Mouse (Mus musculus): ENCODE data around the gene Zfp706. TPM values are rescaled to one million over a fixed set of nuclear protein-coding genes. Genes with fewer than 3 reads are reported as not detected.

Gene Zfp706
- polyA plus RNA-seq, 1 experiment from 2014 or later: 479 TPM

- H3K4me2 ChIP-seq (ENCODE audit: low read length): no peak overlapping the region
- no peak overlapping the region for H3K27ac ChIP-seq (ENCODE audit: low read length)
- H3K4me3 ChIP-seq (replicated peaks; ENCODE audit: low read length): no peak overlapping the region
- WGBS: 89% methylated on average over 4 of the region's 4 CpGs
- no peak overlapping the region for H3K9ac ChIP-seq (replicated peaks; ENCODE audit: low read depth, low read length)
- no peaks in the 10 kb centered on the region for H3K9me3 ChIP-seq (ENCODE audit: control insufficient read depth, low read length)
- no peak for ATAC-seq
- H3K36me3 ChIP-seq (ENCODE audit: control insufficient read depth, insufficient read depth): no peaks in the 10 kb centered on the region
- no peaks in the 10 kb centered on the region for H3K27me3 ChIP-seq (replicated peaks; ENCODE audit: control insufficient read depth, insufficient read depth, low read length)
- peaks cover 31% of the 10 kb centered on the region for H3K4me1 ChIP-seq (replicated peaks; ENCODE audit: control insufficient read depth, insufficient read depth, low read length)
Measured at GRCm38 (mm10) chr15:36965743-36966142, 41.8 kb downstream of the Zfp706 start.

- ATAC-seq: no peak
- Histone ChIP-seq H3K4me2 (ENCODE audit: low read length) (no peak overlapping the region), H3K9me3 (ENCODE audit: control insufficient read depth, low read length) (no peaks in the 10 kb centered on the region), H3K9ac (replicated peaks; ENCODE audit: low read depth, low read length) (no peak overlapping the region), H3K4me3 (replicated peaks; ENCODE audit: low read length) (no peak overlapping the region), H3K27me3 (replicated peaks; ENCODE audit: control insufficient read depth, insufficient read depth, low read length) (no peaks in the 10 kb centered on the region), H3K4me1 (replicated peaks; ENCODE audit: control insufficient read depth, insufficient read depth, low read length) (peaks cover 22% of the 10 kb centered on the region), H3K27ac (ENCODE audit: low read length) (no peak overlapping the region), H3K36me3 (ENCODE audit: control insufficient read depth, insufficient read depth) (no peaks in the 10 kb centered on the region)
- WGBS: 94% methylated on average over 6 of the region's 6 CpGs
Measured at GRCm38 (mm10) chr15:36962931-36963330, 44.6 kb downstream of the Zfp706 start.

DNA sequence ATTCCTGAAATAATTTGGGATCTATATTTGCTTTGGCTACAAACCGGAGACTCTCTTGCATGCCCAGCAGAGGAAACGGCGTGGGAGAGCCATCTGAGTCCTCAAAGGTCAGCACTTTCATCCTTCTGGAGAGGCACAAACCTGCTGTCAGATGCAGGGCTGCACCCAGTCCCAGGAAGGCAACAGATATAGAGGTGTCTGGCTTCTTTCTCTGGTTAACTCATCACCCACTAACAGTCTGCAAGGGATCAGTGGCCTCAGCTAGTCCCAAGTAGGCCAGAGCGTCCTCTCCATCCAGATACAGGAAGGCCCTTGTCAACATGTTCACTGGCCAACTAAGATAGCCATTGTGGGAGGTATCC lies 46.7 kb downstream of the Zfp706 start:
- no peak overlapping the region for H3K4me2 ChIP-seq (ENCODE audit: low read length)
- ATAC-seq: no peak
- peaks cover 7% of the 10 kb centered on the region for H3K4me1 ChIP-seq (replicated peaks; ENCODE audit: control insufficient read depth, insufficient read depth, low read length)
- no peaks in the 10 kb centered on the region for H3K27me3 ChIP-seq (replicated peaks; ENCODE audit: control insufficient read depth, insufficient read depth, low read length)
- no peaks in the 10 kb centered on the region for H3K9me3 ChIP-seq (ENCODE audit: control insufficient read depth, low read length)
- WGBS: 88% methylated on average over 4 of the region's 4 CpGs
- no peaks in the 10 kb centered on the region for H3K36me3 ChIP-seq (ENCODE audit: control insufficient read depth, insufficient read depth)
- H3K9ac ChIP-seq (replicated peaks; ENCODE audit: low read depth, low read length): no peak overlapping the region
- peak overlapping the region; percentile 21; the same call in 1 of the 2 replicates for H3K27ac ChIP-seq (ENCODE audit: low read length)
- no peak overlapping the region for H3K4me3 ChIP-seq (replicated peaks; ENCODE audit: low read length)

GRCm38 (mm10) chr15:36960010-36960875 lies 47.3 kb downstream of the Zfp706 start:
- ATAC-seq: peak; percentile 87
- Histone ChIP-seq H3K36me3 (ENCODE audit: control insufficient read depth, insufficient read depth) (no peaks in the 10 kb centered on the region), H3K4me3 (replicated peaks; ENCODE audit: low read length) (no peak overlapping the region), H3K4me1 (replicated peaks; ENCODE audit: control insufficient read depth, insufficient read depth, low read length) (peaks cover 7% of the 10 kb centered on the region), H3K27ac (ENCODE audit: low read length) (peak overlapping the region; percentile 83), H3K9ac (replicated peaks; ENCODE audit: low read depth, low read length) (no peak overlapping the region), H3K4me2 (ENCODE audit: low read length) (peak overlapping the region; percentile 23), H3K27me3 (replicated peaks; ENCODE audit: control insufficient read depth, insufficient read depth, low read length) (no peaks in the 10 kb centered on the region), H3K9me3 (ENCODE audit: control insufficient read depth, low read length) (no peaks in the 10 kb centered on the region)
- WGBS: 51% methylated on average over 17 of the region's 17 CpGs

DNA sequence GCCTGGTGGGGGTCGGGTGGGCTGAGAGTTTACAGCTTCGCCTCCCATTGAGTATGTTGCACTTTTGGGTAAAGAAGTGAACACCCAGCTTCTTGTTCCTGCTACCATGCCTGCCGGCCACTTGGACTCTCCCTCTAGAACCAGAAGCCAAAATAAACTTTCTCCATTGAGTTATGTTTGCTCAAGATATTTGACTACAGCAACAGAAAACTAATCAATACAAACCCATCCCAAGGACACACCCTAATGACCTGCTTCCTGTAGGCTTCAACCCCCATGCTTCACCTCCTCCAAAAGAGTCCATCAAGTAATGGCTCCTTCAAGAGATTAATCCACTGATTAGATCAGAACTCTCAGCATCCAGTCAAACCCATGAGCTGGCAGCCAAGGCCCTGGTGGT lies 51.4 kb downstream of the Zfp706 start:
- H3K9ac ChIP-seq (replicated peaks; ENCODE audit: low read depth, low read length): no peak overlapping the region
- H3K36me3 ChIP-seq (ENCODE audit: control insufficient read depth, insufficient read depth): no peaks in the 10 kb centered on the region
- H3K27ac ChIP-seq (ENCODE audit: low read length): no peak overlapping the region
- no peaks in the 10 kb centered on the region for H3K27me3 ChIP-seq (replicated peaks; ENCODE audit: control insufficient read depth, insufficient read depth, low read length)
- no peaks in the 10 kb centered on the region for H3K9me3 ChIP-seq (ENCODE audit: control insufficient read depth, low read length)
- H3K4me3 ChIP-seq (replicated peaks; ENCODE audit: low read length): no peak overlapping the region
- peaks cover 7% of the 10 kb centered on the region for H3K4me1 ChIP-seq (replicated peaks; ENCODE audit: control insufficient read depth, insufficient read depth, low read length)
- ATAC-seq: no peak
- WGBS: 89% methylated on average over 3 of the region's 3 CpGs
- H3K4me2 ChIP-seq (ENCODE audit: low read length): no peak overlapping the region

- no peaks in the 10 kb centered on the region for H3K36me3 ChIP-seq (ENCODE audit: control insufficient read depth, insufficient read depth)
- WGBS: 96% methylated on average over 2 of the region's 2 CpGs
- no peak overlapping the region for H3K4me2 ChIP-seq (ENCODE audit: low read length)
- no peak overlapping the region for H3K4me3 ChIP-seq (replicated peaks; ENCODE audit: low read length)
- H3K27me3 ChIP-seq (replicated peaks; ENCODE audit: control insufficient read depth, insufficient read depth, low read length): no peaks in the 10 kb centered on the region
- H3K9me3 ChIP-seq (ENCODE audit: control insufficient read depth, low read length): no peaks in the 10 kb centered on the region
- no peak for ATAC-seq
- H3K9ac ChIP-seq (replicated peaks; ENCODE audit: low read depth, low read length): no peak overlapping the region
- H3K27ac ChIP-seq (ENCODE audit: low read length): no peak overlapping the region
- no peaks in the 10 kb centered on the region; the same call in 1 of the 2 replicates for H3K4me1 ChIP-seq (replicated peaks; ENCODE audit: control insufficient read depth, insufficient read depth, low read length)
Measured at GRCm38 (mm10) chr15:36950258-36950657, 57.3 kb downstream of the Zfp706 start.

DNA sequence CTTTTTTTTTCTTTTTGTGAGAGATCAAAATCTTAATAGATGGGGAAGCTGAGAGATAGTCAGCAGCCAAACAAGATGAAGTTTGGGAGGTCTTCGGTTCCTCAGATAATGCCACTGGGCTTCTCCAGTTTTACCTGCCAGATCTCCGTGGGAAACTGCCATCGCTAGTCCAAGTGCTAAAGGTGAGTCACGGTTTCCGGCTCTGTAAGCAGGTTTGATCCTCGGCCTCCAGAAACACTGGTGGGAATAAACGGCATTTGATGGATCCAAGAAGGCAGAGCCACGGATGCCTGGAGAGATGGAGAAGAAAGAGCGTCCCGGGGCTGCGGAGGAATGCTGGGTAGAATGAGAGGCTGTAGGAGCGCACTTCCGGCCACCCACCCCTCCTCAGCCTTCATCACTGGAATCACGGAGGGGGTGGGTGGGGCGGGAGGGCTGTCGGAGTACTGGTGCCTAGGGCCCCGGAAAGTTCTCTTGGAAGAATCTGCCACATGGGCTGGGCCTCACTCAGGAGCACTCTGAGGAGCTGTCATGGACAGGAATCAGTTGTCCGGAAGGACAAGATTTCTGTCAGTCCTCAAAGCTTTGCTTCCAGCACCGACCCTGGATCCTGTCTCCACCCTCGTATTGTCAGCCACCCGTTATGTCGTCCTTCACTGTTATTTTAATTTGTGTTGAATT lies 58.6 kb downstream of the Zfp706 start:
- H3K9me3 ChIP-seq (ENCODE audit: control insufficient read depth, low read length): no peaks in the 10 kb centered on the region
- no peaks in the 10 kb centered on the region for H3K36me3 ChIP-seq (ENCODE audit: control insufficient read depth, insufficient read depth)
- H3K4me1 ChIP-seq (replicated peaks; ENCODE audit: control insufficient read depth, insufficient read depth, low read length): peaks cover 3% of the 10 kb centered on the region
- H3K4me3 ChIP-seq (replicated peaks; ENCODE audit: low read length): no peak overlapping the region
- H3K27ac ChIP-seq (ENCODE audit: low read length): no peak overlapping the region
- no peak overlapping the region for H3K4me2 ChIP-seq (ENCODE audit: low read length)
- H3K9ac ChIP-seq (replicated peaks; ENCODE audit: low read depth, low read length): no peak overlapping the region
- no peak for ATAC-seq
- no peaks in the 10 kb centered on the region for H3K27me3 ChIP-seq (replicated peaks; ENCODE audit: control insufficient read depth, insufficient read depth, low read length)
- WGBS: 92% methylated on average over 22 of the region's 22 CpGs
